Mouse (Mus musculus): ENCODE data around the gene Gm9922. TPM values are rescaled to one million over a fixed set of nuclear protein-coding genes. Genes with fewer than 3 reads are reported as not detected.
A peak's percentile ranks its signal among the peaks of the same experiment; 100 is the strongest.

Gene Gm9922
- polyA plus RNA-seq, 1 experiment = not detected

DNA sequence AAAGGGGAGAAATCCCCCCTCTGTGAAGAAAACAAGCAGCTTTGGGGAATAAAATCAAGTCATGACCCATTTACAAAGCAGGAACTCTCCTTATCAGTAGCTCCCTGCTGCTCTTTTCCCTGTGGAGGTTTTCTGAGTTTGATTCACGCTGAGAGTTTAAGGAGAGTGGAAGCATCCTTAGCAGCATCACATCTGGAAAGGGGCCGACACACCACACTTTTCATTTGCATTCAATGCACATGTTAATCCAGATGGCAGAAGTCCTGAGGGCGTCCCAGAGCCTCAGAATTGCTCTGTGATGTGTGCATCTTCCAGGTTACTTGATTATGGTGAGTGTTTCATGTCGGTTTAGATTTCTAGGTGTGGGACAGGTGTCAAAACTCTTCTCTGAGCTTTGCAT is 25.8 kb upstream of the Gm9922 start:
- TF ChIP-seq POLR2A (IDR thresholded peaks at IDR 0.05; ENCODE audit: borderline replicate concordance, low read depth, low read length) (no peak), CTCF (IDR thresholded peaks at IDR 0.05; ENCODE audit: low read depth, low read length) (no peak)

GRCm38 (mm10) chr14:101750910-101751309 is 21.3 kb upstream of the Gm9922 start:
- Histone ChIP-seq H3K4me1 (ENCODE audit: control insufficient read depth, insufficient read depth, low read length) (no peaks in the 10 kb centered on the region), H3K4me3 (ENCODE audit: insufficient read depth, low read length) (no peak overlapping the region), H3K27ac (ENCODE audit: insufficient read depth, low read depth, low read length) (no peak overlapping the region)
- no peak for TF ChIP-seq CTCF (IDR thresholded peaks at IDR 0.05; ENCODE audit: low read depth, low read length)
- TF ChIP-seq POLR2A (IDR thresholded peaks at IDR 0.05; ENCODE audit: borderline replicate concordance, low read depth, low read length) = no peak

More for the DNA sequence above, 25.8 kb upstream of the Gm9922 start:
- H3K27ac ChIP-seq (ENCODE audit: insufficient read depth, low read depth, low read length) = no peak overlapping the region
- H3K4me3 ChIP-seq (ENCODE audit: insufficient read depth, low read length) = no peak overlapping the region
- H3K4me1 ChIP-seq (ENCODE audit: control insufficient read depth, insufficient read depth, low read length) = no peaks in the 10 kb centered on the region

- Histone ChIP-seq H3K4me1 (ENCODE audit: control insufficient read depth, insufficient read depth, low read length) (no peaks in the 10 kb centered on the region), H3K27ac (ENCODE audit: insufficient read depth, low read depth, low read length) (no peak overlapping the region), H3K4me3 (ENCODE audit: insufficient read depth, low read length) (no peak overlapping the region)
- TF ChIP-seq CTCF (IDR thresholded peaks at IDR 0.05; ENCODE audit: low read depth, low read length) (no peak), POLR2A (IDR thresholded peaks at IDR 0.05; ENCODE audit: borderline replicate concordance, low read depth, low read length) (no peak)
Measured at GRCm38 (mm10) chr14:101748436-101748835, 18.8 kb upstream of the Gm9922 start.

GRCm38 (mm10) chr14:101747811-101748210 is 18.2 kb upstream of the Gm9922 start:
- no peak overlapping the region for H3K27ac ChIP-seq (ENCODE audit: insufficient read depth, low read depth, low read length)
- H3K4me1 ChIP-seq (ENCODE audit: control insufficient read depth, insufficient read depth, low read length) = no peaks in the 10 kb centered on the region
- TF ChIP-seq POLR2A (IDR thresholded peaks at IDR 0.05; ENCODE audit: borderline replicate concordance, low read depth, low read length) (no peak), CTCF (IDR thresholded peaks at IDR 0.05; ENCODE audit: low read depth, low read length) (no peak)
- no peak overlapping the region for H3K4me3 ChIP-seq (ENCODE audit: insufficient read depth, low read length)

GRCm38 (mm10) chr14:101746635-101747034 is 17.0 kb upstream of the Gm9922 start:
- TF ChIP-seq POLR2A (IDR thresholded peaks at IDR 0.05; ENCODE audit: borderline replicate concordance, low read depth, low read length) = no peak
- no peak for TF ChIP-seq CTCF (IDR thresholded peaks at IDR 0.05; ENCODE audit: low read depth, low read length)
- no peak overlapping the region for H3K4me3 ChIP-seq (ENCODE audit: insufficient read depth, low read length)
- no peak overlapping the region for H3K27ac ChIP-seq (ENCODE audit: insufficient read depth, low read depth, low read length)
- H3K4me1 ChIP-seq (ENCODE audit: control insufficient read depth, insufficient read depth, low read length) = no peaks in the 10 kb centered on the region

- no peak overlapping the region for H3K27ac ChIP-seq (ENCODE audit: insufficient read depth, low read depth, low read length)
- no peaks in the 10 kb centered on the region for H3K4me1 ChIP-seq (ENCODE audit: control insufficient read depth, insufficient read depth, low read length)
- TF ChIP-seq CTCF (IDR thresholded peaks at IDR 0.05; ENCODE audit: low read depth, low read length) = no peak
- TF ChIP-seq POLR2A (IDR thresholded peaks at IDR 0.05; ENCODE audit: borderline replicate concordance, low read depth, low read length) = no peak
- no peak overlapping the region for H3K4me3 ChIP-seq (ENCODE audit: insufficient read depth, low read length)
Measured at GRCm38 (mm10) chr14:101737501-101737900, 7.9 kb upstream of the Gm9922 start.

DNA sequence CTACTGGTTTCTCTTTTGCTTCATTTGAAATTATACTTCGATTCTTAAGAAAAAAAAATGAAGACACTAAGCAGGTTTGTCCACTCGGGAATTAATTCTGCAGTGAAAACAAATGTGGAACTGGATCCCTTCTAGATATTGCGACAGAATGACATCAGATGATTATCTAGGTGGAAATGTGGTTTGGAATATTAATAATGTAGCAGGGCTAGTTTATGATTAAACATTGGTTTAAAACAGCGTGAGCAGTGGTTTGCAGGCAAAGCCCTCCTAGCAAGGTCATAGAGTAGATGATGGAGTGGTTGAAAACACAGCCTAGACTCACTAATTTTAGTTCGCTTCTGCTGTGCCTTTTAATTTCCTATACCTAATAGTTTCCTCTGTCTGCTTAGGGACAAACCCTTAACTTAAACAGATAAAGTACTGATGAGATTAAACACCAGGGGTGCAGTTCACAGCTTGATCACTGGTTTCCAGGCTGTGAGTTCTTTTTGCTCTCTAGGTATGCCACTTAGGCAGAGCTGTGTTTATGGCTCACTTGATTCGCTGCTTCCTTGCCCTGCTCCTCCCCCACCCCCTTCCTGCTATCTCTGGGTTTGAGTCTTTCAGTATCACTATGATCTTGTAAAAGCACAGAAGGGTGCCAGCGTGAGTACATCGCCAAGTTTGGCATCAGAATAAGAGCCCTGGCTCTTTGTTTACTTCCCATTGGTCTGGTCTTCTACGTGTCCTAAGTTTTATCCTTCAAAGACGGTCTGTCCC is 4.1 kb upstream of the Gm9922 start:
- TF ChIP-seq CTCF (IDR thresholded peaks at IDR 0.05; ENCODE audit: low read depth, low read length) (no peak), POLR2A (IDR thresholded peaks at IDR 0.05; ENCODE audit: borderline replicate concordance, low read depth, low read length) (no peak)
- no peaks in the 10 kb centered on the region for H3K4me1 ChIP-seq (ENCODE audit: control insufficient read depth, insufficient read depth, low read length)
- no peak overlapping the region for H3K27ac ChIP-seq (ENCODE audit: insufficient read depth, low read depth, low read length)
- no peak overlapping the region for H3K4me3 ChIP-seq (ENCODE audit: insufficient read depth, low read length)

GRCm38 (mm10) chr14:101729972-101730692 is 518 bp upstream of the Gm9922 start:
- TF ChIP-seq CTCF (IDR thresholded peaks at IDR 0.05; ENCODE audit: low read depth, low read length) (no peak), POLR2A (IDR thresholded peaks at IDR 0.05; ENCODE audit: borderline replicate concordance, low read depth, low read length) (no peak)
- Histone ChIP-seq H3K4me1 (ENCODE audit: control insufficient read depth, insufficient read depth, low read length) (no peaks in the 10 kb centered on the region), H3K27ac (ENCODE audit: insufficient read depth, low read depth, low read length) (no peak overlapping the region), H3K4me3 (ENCODE audit: insufficient read depth, low read length) (peak overlapping the region; percentile 65)

GRCm38 (mm10) chr14:101714414-101714813 is 15.2 kb downstream of the Gm9922 start:
- TF ChIP-seq POLR2A (IDR thresholded peaks at IDR 0.05; ENCODE audit: borderline replicate concordance, low read depth, low read length) = no peak
- TF ChIP-seq CTCF (IDR thresholded peaks at IDR 0.05; ENCODE audit: low read depth, low read length) = no peak
- Histone ChIP-seq H3K27ac (ENCODE audit: insufficient read depth, low read depth, low read length) (no peak overlapping the region), H3K4me1 (ENCODE audit: control insufficient read depth, insufficient read depth, low read length) (no peaks in the 10 kb centered on the region), H3K4me3 (ENCODE audit: insufficient read depth, low read length) (no peak overlapping the region)

GRCm38 (mm10) chr14:101707088-101707487 is 22.5 kb downstream of the Gm9922 start:
- TF ChIP-seq POLR2A (IDR thresholded peaks at IDR 0.05; ENCODE audit: borderline replicate concordance, low read depth, low read length) (no peak), CTCF (IDR thresholded peaks at IDR 0.05; ENCODE audit: low read depth, low read length) (no peak)
- H3K27ac ChIP-seq (ENCODE audit: insufficient read depth, low read depth, low read length) = no peak overlapping the region
- H3K4me1 ChIP-seq (ENCODE audit: control insufficient read depth, insufficient read depth, low read length) = no peaks in the 10 kb centered on the region
- H3K4me3 ChIP-seq (ENCODE audit: insufficient read depth, low read length) = no peak overlapping the region
